Mouse (Mus musculus) ovary, postnatal 36 days (tissue): ENCODE results near the gene Camsap3.
"Not testable (repeated sequence)": the region's sequence is repeated elsewhere in the genome, so short reads cannot be mapped to it uniquely, and the experiment has no call there.

Experiments used
- DNase-seq: peaks from one replicate; pipeline ENCODE4 v3.0.0; 2022; ENCODE audit warnings: low spot score, mixed read lengths

Camsap3 gene

DNA sequence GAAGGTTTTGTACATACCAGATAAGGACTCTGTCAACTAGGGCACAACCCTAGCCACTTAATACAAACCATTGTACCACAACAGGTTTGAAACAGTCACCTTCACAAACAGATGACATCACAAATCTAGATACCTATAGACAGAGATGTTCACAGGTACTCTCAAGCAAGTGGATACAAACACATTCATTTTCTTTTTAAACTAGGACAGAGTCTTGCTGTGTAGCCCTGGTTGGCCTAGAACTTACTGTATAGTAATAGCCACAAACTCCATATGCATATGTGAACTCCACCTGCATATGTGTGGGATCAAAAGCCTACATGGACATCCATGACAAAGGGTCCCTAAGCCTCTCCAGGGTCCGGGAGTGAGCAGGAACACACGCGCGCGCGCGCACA, at the start of gene Camsap3:
Camsap3 (plus strand) TSS at position 301 of the 398 bp plus-strand sequence.
- DNase-seq: no peak

DNA sequence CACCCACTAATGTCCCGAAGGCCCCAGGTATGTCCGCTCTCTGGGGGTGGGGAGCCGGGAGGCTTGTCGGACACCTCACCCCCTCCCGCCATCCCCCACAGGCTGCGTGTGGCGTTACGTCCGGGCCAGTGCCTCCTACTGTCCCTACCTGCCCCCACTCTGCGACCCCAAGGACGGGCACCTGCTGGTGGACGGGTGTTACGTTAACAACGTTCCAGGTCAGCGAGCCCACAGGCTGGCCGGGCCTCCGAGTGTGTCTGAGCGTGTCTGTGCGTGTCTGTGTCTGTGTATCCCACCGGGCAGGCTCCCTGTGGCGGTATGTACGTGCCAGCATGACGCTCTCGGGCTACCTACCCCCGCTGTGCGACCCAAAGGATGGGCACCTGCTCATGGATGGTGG, 49.4 kb upstream of the Camsap3 start:
- DNase-seq: no peak

DNA sequence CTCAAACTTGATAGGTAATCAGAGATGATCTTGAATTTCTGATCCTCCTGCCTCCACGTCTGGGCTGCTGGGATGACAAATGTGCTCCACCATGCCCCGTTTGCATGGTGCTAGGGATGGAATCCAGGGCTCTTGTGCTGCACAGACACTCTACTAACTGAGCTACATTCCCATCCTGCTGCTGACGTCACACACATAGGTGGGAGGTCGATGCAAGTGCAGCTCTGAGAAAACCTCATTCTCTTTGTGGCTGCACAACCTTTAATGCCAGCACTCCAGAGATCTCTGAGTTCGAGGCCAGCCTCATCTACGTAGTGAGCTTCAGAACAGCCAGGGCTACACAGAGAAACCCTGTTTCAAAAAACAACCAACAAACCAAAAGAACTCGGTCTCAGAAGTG, 47.9 kb upstream of the Camsap3 start:
- DNase-seq: no peak

DNA sequence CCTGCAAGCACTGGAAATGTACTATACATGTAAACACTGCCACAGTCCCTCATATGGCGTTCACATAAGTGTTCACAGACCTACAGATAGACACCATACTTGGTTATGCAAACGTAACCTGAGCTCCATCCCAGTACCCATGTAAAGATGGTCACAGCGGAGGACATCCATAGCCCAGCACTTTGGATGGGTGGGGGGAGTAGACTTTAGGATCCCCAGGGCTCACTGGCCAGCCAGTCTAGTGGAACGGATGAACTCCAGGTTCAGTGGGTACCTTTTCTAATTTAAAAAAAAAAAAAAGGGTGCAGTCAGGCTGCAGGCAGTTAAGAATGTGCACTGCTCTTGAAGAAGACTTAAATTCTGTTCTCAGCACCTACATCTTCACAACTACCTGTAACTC, 47.0 kb upstream of the Camsap3 start:
- DNase-seq: no peak

DNA sequence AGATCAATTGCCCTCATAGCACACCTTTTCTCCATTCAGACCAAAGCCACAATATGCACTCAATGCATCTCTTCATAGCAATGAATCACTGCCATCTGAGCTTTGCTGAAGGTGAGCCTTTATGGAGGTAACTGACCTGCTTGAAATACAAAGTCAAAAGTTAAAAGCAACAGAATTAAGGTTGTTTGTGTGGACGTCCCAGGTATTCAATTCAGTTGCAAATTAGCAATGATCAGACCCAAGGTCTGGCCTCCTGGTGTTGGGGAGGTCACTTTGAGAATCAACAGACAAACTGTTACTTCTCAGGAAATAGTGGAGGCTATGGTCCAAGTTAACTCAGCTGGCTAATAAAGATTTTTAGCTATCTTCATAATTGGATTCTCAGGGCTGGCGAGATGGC, 40.6 kb upstream of the Camsap3 start:
- no peak for DNase-seq

DNA sequence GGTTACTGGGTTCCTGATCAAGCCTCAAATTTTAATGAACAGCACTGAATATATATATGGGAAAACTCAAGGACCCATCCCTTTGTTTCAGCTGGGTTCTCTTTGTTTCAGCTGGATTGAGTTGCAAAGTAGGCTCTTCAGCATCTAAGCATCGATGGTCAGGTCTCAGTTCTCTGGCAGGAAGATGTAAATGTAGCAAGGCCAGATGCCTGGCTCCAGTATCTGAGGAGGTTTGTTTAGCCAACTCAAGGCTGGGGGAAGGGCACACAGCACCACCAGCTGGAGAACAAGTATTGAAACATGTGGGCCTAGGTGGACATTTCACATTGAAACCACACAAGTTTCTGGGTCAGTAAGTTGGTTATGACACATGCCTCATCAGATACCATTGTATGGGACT, 34.9 kb upstream of the Camsap3 start:
- DNase-seq: no peak

DNA sequence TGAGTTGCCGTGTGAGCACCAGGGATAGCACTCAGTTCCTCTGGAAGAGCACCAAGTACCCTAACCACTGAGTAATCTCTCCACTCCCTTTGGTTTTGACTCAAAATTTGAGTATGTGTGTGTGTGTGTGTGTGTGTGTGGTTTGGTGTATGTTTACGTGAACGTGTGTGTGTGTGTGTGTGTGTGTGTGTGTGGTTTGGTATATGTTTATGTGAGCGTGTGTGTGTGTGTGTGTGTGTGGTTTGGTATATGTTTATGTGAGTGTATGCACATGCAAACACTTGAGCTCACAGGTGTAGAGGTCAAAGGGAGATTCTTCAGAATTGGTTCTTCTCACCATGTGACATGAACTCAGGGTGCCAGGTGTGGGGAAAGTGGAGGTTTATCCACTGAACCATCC, 31.0 kb upstream of the Camsap3 start:
- DNase-seq: no peak

DNA sequence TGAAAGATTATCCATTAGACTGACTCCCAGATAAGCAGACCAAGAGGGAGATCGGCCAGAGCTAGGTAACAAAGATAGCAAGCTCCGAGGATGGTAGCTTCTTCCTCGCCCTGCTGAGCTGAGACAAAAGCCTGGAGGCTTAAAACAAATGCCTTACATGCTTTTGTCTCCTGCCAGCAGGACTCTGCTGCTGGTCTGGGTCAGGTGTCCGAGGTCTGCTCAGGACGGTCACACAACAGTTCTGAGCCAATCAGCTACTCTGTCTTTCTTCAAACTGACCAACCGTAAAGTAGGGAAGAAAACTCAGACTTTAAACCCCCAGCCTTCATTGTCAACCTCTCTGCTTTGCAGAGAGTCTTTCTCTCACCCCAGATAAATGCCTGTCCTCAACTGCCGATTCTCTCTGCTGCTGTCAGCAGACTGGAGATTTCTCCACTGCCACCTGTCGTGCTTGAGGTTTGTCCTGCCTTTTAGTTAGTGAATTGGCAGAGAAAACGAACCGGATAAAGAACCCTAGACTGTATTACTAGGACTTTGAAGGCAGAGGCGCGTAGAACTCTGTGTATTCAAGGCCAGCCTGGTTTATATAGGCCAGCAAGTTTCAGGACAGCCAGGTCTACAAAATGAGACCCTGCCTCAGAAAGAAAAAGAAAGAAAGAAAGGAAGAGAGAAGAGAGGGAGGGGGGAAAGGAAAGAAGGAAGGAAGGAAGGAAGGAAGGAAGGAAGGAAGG, 19.3 kb upstream of the Camsap3 start, which contains the start of gene C330021F23Rik:
C330021F23Rik (plus strand) TSS at position 350 of the 731 bp plus-strand sequence.
- DNase-seq: no peak

DNA sequence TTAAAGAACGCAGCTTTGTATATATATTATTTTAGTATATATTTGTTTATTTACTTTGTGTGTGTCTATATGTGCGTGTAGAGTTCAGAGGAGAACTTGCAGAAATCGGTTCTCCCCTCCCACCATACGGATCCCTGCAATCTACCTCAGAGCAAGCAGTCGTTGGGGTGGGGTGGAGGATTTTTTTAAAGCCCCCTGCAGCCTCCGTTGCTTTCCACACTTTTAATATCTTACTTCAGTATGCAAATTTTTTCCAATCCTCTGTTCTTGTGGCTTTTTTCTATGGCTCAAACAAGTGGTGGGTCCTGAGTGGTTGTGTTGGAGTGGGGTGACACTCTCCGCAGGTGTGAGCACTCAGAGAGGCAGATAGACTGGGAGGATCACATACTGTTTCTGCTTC, 18.7 kb upstream of the Camsap3 start:
- DNase-seq: no peak

DNA sequence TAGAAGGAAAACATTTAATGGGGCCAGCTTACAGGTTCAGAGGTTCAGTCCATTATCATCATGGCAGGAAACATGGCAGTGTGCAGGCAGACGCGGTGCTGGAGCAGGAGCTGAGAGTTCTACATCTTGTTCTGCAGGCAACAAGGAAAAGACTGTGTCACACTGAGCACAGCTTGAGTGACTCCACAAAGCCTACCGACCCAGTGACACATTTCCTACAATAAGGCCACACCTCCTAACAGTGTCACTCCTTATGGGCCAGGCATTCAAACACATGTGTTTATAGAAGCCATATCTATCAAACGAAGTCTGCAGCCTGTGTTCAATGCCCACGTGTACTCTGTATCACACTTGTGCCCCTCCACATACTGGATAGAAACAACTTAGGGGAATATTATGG, 17.3 kb upstream of the Camsap3 start:
- DNase-seq: no peak

DNA sequence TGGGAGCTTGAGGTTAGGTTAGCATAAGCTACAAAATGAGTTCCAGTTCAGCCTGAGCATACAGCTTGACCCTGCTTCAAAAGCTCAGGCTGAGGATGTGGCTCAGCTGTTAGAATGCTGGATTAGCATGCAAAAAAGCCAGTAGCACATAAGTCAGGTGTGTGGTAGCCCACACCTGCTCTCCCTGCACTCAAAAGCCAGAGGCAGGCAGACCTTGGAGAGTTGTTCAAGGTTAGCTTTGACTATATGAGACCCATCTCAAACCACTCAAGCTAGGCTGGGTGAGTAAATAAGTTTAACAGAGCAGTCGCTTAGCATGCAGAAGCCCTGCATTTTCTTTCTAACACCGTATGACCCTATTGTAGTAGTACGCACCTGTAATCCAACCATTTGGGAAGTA, 12.5 kb upstream of the Camsap3 start:
- DNase-seq: no peak

DNA sequence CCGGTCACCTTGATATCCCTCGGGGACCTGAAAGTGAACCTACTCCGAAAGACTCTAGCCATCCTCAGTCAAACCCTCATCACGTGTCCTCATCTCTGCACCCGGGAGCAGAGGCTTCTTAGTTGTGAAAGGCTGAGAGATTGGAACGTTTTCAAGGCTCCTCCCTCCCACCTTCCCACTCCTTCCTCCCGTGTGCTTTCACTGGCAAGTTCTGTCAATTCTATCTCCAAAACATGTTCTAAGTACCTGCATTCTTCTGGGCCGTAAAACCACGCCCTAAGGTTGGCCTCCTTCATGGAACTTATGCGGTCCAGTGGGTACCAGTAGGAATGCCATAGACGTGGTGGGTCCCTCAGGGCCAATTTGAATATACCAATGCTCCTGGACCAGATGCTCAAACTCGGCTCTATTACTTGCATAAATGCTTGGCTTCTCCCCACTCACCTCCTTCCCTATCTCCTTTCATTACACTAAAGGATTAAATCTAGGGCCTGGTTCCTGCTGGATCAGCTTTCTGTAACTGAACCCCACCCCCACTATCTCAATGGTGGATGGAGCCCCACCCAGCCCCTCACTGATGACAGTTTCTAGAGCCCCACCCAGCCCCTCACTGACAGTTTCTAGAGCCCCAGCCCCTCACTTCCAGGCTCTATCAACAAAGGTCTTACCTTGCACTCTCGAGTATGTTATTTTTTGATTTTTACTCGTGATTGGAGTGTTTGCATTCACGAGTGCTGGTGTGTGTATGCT, 10.7 kb upstream of the Camsap3 start:
- no peak for DNase-seq

DNA sequence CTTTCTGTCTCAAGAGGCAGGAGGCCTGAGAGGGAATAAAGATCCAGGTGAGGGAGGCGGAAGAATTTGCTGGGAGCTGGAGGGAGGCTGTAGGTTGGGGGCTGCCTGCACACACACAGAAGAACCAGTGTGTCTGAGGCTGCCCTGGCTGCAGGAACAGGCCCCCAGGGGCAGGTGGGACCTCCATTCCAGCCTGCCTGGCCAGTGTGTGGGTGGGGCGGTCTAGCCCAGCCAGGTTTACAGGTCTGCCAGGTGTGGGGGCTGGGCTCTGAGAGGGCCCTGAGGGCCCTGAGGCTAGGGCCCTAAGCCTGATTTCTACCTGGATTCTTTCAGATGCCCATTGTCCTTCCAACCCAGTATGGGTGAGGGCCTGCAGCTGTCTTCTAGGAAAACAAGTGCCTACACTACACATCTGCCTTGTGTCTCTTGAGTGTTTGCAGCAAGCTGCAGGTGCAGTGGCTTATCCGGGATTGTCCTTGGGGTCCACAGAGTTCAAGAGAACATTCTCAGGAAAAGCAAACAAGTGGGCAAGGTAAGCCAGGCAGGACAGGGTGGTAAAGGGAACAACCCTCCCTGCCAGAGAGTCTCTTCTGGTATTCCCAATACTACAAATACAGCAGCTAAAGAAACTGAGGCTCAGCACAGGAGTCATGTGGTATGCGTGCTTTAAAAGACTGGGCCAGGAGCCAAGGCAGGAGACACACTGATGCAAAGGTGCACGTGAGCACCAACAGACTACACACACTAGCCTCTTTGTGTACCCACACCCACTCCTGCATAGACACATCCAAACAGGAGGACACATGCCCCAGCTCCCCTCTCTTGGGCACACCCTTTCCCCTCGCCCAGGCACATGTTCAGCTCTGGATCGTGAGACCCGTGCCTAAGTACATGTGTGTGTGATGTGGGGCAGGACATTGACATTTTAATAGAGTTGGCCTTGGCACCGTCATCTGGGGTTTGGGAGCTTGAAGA, 7.4 kb upstream of the Camsap3 start:
- DNase-seq: no peak

DNA sequence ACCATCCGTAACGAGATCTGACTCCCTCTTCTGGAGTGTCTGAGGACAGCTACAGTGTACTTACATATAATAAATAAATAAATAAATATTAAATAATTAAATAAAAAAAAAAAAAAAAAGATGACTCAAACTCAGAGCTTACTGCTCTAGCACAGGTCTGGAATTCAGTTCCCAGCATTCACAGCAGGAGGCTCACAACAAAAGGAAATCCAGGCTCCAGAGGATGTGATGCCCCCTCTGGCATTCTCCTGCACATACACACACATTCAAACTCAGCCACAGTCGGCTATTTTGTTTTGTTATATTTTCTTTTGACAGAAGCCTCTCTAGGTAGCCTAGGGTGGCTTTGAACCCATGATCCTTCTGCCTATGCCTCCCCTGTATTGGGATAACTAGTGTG, 5.1 kb upstream of the Camsap3 start:
- DNase-seq: not testable (repeated sequence)

DNA sequence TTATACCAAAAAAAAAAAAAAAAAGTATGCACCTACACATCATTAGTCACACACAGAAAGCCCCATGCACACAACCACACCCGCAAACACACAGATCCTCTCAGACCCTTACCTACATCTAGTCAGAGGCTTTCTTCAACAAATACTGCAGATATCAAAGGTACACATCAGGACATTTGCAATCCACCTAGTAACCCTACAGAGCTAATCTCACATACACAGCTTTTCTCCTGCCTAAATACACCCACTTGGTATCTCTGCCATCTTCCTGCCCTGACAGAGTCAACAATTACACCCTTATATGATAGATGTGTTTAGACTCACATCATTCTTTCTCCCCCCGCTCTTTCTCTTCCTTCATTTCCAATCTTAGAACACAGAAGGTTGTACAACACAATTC, 641 bp upstream of the Camsap3 start:
- DNase-seq: no peak

DNA sequence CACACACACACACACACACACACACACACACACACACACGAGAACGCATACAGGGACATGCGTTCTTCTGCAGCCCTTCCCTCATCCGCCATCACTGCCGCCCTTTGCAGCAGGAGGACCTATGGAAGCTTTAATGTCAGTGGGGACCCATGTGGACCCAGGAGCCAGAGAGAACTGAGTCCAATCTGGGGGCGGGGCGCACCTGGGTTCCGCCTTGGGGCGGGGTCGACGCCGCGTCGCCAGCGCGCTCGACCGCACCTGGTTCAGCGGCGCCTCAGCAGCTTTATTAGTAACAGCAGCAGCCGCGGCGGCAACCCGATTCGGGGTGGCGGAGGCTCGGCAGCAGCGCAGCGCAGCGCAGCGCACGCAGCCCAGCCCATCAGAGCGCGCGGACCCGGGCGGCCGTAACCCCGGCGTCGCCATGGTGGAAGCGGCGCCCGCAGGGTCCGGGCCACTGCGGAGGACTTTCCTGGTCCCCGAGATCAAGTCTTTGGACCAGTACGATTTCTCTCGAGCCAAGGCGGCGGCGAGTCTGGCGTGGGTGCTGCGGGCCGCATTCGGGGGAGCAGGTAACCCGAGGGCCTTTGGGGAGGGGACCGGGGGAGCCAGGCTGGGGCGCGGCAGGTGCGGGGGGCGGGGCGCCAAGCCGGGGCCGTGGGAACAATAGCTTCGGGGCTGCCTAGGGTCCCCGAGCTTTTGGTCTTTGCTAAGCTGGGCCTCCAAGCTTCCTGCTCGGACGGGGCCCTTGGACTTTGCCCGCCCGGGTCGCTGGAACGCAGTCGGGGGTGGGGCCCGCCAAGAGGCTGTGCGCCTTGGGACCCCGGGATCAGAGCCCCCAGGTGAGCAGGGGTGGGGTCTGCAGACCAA, 531 bp downstream of the Camsap3 start:
- peak; percentile 67 for DNase-seq

DNA sequence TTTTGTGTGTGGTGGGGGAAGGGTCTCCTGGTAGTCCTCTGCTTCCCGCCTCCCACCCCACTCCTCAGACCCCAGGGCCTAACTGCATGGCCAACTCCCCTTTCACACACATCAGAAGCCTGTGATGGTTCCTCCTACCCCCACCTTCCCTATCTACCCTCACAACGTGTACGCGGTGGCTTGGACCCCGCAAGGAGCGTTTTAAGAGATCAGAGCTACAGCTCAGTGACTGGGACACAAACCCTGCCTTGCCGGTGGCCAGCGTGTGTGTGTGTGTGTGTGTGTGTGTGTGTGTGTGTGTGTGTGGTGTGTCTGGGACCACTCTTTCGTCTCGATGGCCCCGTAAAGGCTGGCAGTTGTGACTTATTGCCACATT, 1.2 kb downstream of the Camsap3 start:
- no peak for DNase-seq

DNA sequence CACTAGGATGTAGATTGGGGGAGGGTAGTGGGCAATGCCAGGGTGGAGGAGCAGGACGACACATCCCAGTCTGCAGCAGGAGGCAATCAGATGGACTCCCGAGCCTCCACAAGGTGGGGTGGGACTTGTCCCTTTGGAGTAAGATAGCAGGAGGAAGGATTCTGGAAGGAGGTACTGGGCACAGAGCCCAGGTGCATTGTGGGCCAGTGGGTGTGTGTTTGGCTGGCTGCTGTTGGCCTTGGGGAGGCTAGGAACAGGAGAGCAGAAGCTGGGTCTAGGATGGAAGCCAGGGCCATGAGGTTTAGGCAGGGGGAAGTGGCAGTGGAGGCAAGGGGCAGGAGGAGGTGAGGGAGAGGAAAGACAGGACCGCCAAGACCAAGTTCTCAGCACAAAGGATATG, 6.4 kb downstream of the Camsap3 start:
- DNase-seq: peak; percentile 59

DNA sequence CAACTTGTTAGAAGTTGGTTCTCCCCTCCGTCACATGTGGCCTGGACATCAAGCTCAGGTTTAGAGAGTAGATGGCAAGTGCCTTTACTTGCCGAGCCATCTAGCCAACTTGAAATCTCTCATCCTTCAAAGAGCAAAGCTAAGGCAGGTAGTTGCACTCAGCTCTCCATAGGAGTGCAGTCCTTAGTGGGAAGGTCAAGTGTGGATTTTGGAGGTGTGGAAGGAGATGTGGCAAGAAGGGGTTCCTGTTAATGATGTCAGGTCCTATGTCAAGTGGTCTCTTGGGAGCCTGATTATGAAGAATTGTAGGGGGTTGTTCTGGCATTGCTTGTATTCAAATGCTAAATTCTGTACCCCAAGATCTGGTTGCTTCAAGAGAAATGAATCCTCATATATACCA, 7.4 kb downstream of the Camsap3 start:
- DNase-seq: no peak

DNA sequence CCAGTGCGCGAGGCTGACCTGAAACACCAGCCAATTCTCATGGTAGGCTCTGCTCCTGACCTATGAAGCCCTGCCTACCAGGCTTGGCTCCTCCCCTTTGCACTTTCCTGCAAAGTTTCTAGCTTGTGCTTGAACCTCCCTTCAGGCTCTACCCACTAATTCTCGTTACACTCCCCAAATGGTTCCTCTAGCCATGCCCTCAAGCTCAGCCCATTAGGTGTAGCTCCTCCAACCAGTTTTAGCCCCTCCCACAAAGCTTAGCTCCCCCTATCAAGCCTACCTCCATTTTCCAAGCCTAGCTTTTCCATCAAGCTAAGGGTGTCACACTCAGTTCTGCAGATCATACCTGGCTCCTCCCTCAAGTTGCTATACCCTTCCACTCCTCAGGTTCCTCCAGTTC, 11.0 kb downstream of the Camsap3 start:
- no peak for DNase-seq

DNA sequence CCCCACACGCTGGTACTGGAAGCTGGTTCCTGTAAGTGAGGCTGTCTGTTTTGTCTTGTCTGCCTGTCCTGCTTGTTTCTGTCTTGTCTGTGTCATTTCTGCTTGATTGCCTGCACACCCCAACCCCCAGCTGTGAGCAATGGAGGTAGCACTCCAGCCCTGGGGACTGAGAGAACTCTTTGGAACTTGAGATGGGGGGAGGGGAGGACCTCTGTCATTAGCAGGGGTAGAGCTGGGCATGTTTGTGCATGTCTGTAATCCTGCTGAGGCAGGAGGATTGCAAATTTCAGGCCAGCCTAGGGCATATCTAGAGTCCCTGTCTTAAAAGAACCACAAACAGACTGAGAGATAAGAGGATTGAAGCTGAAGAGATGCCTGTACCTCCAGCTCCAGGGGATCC, 12.1 kb downstream of the Camsap3 start:
- DNase-seq: no peak

DNA sequence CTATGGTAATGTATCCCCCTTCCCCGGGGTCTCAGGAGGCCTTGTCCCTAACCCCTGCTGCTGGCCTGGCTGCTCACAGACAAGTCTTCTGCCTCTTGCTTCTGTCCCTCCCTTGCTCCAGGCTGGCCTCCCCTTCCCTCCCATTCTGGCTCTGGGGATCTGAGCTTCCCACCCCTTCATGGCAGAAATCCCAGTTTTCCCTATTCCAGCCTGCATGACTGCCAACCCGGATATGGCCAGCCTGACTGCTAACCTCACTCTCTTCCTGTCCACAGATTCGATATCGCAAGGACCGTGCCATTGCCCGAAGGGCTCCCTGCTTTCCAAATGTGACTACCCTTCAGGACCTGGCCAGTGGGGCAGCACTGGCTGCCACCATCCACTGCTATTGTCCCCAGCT, 13.3 kb downstream of the Camsap3 start:
- DNase-seq: peak; percentile 39
